Mouse (Mus musculus) forebrain, embryonic 16.5 days (tissue): ENCODE data around the gene Pappa. TPM values are rescaled to one million over a fixed set of nuclear protein-coding genes. Genes with fewer than 3 reads are reported as not detected.
A peak's percentile ranks its signal among the peaks of the same experiment; 100 is the strongest.

ENCODE experiments used
- ATAC-seq: fragments of 200-750 bp; cut with Nextera tagmentation; 2 replicates; pipeline ENCODE4 v1.8.0; 2017; ENCODE audit warnings: mild to moderate bottlenecking, moderate library complexity
- H3K27ac ChIP-seq: fragments of 300-500 bp; sonication (generic); 2 replicates; pipeline ENCODE4 v1.5.1; 2014; ENCODE audit warnings: low read length, control low read depth
- H3K27me3 ChIP-seq: fragments of 300-500 bp; sonication (generic); replicated peaks from 2 replicates; pipeline ENCODE4 v1.6.1; 2014; ENCODE audit warnings: low read length; ENCODE audit not compliant: control insufficient read depth, insufficient read depth
- H3K36me3 ChIP-seq: fragments of 300-500 bp; sonication (generic); 2 replicates; pipeline ENCODE4 v1.6.1; 2014; ENCODE audit not compliant: control insufficient read depth, insufficient read depth
- H3K4me1 ChIP-seq: fragments of 300-500 bp; sonication (generic); replicated peaks from 2 replicates; pipeline ENCODE4 v1.6.1; 2014; ENCODE audit warnings: low read length; ENCODE audit not compliant: control insufficient read depth, insufficient read depth
- H3K4me2 ChIP-seq: fragments of 300-500 bp; sonication (generic); 2 replicates; pipeline ENCODE4 v1.6.1; 2014; ENCODE audit warnings: mild to moderate bottlenecking, low read length, control low read depth
- H3K4me3 ChIP-seq: fragments of 300-500 bp; sonication (generic); replicated peaks from 2 replicates; pipeline ENCODE4 v1.5.1; 2014; ENCODE audit warnings: mild to moderate bottlenecking, low read length, control low read depth
- H3K9ac ChIP-seq: fragments of 300-500 bp; sonication (generic); replicated peaks from 2 replicates; pipeline ENCODE4 v1.6.1; 2014; ENCODE audit warnings: low read depth, low read length, control low read depth
- H3K9me3 ChIP-seq: fragments of 300-500 bp; sonication (generic); 2 replicates; pipeline ENCODE4 v1.6.1; 2016; ENCODE audit warnings: low read length; ENCODE audit not compliant: control insufficient read depth
- WGBS: fragments of 180-500 bp; shearing (Covaris S2); extraction: QIAGEN DNeasy Blood & Tissue Kit; methylation state at CpG from one replicate; pipeline ENCODE4 v1.1.7; 2014; 5-methylcytosine and 5-hydroxymethylcytosine counted together
- polyA plus RNA-seq: library from polyadenylated mRNA; unstranded; fragments of >200 nt; fragmentation: Nextera tagmentation; extraction: Ambion mirVana; gene quantifications from 2 replicates; pipeline ENCODE4 v1.2.1, GENCODE M21; 2015

Gene Pappa
- polyA plus RNA-seq, 1 experiment from 2014 or later, result 0.39 TPM

DNA sequence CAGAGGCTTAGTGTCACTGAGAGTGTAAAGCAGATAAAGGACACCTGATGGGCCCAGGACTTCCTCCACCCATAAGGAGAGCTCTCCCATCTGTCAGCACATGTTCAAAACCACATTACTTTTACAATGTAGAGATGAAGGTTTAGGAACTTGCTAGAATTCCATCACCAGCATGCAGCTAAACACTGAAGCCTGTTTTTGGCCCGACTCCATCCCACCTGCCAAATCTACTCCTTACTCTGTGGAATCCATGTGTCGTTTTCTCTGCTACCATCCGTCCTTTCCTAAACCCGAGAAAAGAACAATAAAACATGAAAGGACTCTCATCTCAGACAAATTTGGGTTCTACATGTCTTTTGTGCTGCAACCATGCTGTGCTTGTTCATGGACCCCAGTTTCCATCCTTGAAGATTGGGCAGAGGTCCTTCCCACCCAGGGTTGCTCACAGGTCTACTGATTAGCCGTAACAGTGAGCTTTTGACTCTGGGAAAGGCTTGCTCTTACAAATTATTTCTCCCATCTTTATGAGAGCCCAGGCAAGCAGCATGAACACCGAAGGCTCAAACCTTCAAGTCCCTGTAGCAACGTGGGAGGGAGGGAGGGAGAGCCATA, 172.5 kb downstream of the Pappa start:
- Histone ChIP-seq H3K4me1 (no peaks in the 10 kb centered on the region), H3K27ac (no peak overlapping the region), H3K27me3 (no peaks in the 10 kb centered on the region), H3K9ac (no peak overlapping the region), H3K4me3 (no peak overlapping the region), H3K36me3 (no peaks in the 10 kb centered on the region), H3K4me2 (no peak overlapping the region), H3K9me3 (no peaks in the 10 kb centered on the region)
- 9% methylated on average over 7 of the region's 7 CpGs for WGBS
- ATAC-seq, result no peak

DNA sequence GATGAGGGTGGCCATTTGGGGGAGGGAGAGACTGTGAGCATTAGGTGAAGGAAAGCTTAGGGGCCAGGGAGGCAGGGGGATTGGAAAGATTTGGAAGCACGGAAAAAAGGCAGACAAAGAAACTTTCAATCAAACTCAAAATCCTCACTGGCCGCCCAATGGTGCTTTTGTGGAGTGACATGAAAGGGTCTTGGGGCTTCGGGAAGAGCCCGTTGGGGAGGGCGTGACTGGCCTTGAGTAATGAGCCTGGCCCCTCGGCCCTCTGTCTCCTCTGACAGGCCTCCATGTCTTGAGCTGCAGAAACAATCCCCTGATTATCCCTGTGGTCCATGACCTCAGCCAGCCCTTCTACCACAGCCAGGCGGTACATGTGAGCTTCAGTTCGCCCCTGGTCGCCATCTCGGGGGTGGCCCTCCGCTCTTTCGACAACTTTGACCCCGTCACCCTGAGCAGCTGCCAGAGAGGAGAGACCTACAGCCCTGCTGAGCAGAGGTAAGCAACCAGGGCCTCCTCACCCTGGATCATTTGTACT, 173.1 kb downstream of the Pappa start:
- WGBS, result 3% methylated on average over 13 of the region's 13 CpGs
- ATAC-seq, result peak; percentile 93
- Histone ChIP-seq H3K4me1 (no peaks in the 10 kb centered on the region), H3K4me3 (no peak overlapping the region), H3K9ac (no peak overlapping the region), H3K27ac (no peak overlapping the region), H3K4me2 (no peak overlapping the region), H3K9me3 (no peaks in the 10 kb centered on the region), H3K36me3 (no peaks in the 10 kb centered on the region), H3K27me3 (no peaks in the 10 kb centered on the region)

DNA sequence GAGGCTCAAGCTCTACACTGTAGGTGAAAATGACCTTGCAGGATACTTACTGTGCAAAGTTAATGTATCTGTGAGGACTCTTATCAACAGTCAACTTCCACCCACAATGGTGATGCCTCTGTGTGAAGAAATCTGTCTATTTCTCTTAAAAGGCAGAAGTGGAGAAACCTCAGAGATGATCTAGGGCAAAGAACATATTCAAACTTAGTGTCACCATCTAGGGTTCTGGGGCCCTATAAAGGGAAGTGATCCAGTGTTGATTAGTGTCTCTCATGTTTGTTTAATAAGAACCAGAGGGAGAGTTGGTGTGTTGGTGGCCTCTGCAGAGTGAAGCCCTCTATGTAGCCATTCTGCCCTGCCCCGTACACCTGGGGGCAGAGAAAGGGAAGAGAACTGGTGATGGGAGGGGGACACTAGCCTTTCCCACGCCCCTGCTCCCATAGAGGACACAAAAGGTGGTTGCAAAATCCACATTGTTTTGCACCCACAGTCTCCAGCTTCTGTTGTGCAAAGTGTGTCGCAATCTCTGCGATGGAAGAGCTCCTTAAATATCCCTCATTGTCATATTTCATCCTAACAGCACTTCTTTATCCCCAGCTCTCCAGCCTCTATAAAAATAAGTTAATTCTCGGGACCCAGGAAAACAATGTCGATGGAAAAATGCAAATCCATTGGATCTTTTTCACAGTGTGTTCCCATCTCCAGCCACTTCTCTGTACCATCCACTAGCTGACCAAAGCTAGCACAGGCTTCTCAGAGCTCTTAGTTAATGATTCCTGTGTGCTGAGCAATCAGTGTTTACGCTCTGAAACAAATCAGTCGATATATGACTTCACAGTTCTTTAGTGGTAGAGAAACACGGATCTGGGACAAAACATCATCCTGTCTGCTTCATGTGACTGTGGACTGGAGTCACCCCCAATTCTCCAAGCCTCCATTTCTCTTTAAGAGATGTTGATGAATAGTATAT, 174.5 kb downstream of the Pappa start:
- Histone ChIP-seq H3K4me1 (no peaks in the 10 kb centered on the region), H3K9ac (no peak overlapping the region), H3K4me3 (no peak overlapping the region), H3K27ac (no peak overlapping the region), H3K36me3 (no peaks in the 10 kb centered on the region), H3K27me3 (no peaks in the 10 kb centered on the region), H3K4me2 (no peak overlapping the region), H3K9me3 (no peaks in the 10 kb centered on the region)
- 56% methylated on average over 9 of the region's 9 CpGs for WGBS
- no peak for ATAC-seq

DNA sequence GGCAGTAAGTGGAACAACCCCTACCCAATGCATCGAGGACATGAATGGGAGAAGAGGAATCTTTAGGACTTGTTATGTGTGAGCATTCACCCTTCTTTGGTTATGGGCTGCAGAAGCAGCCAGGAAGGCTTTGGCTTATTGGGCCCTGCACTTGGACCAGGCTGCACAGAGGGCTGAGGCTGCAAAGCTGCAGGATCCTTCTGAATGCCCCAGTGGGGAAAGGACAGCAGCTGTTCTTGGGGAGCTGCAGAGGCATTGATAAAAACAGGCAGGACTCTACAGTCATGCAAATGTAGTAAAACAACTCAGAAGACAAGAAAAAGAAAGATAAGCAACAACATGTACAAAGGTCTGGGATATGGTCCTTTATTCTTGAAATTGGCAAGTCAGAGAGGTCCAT, 175.4 kb downstream of the Pappa start:
- Histone ChIP-seq H3K4me2 (no peak overlapping the region), H3K4me3 (no peak overlapping the region), H3K9me3 (no peaks in the 10 kb centered on the region), H3K9ac (no peak overlapping the region), H3K27me3 (no peaks in the 10 kb centered on the region), H3K36me3 (no peaks in the 10 kb centered on the region), H3K27ac (no peak overlapping the region), H3K4me1 (no peaks in the 10 kb centered on the region)
- 44% methylated on average over 1 of the region's 1 CpGs for WGBS
- 0 out of 2 replicates have a peak, but pooled peaks have one; percentile 26 for ATAC-seq

DNA sequence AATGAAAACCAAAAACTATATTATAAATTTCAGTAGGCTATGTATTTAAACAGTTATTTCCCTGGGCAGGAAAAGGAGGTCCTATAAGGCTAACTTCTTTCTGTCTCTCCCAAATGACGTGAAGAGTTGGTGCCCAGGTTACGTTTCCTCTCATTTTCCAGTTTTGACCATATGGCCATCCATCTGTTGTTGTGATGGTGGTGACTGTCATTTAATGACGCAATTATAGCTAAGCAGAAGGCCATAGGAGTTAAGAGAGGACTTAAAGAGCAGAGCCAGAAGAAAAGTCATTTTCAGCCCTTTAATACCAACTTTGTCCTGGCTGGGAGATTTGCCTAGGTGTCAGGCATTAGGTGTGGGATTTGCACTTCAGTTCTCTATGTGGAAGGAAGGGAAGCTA, 176.5 kb downstream of the Pappa start:
- no peaks in the 10 kb centered on the region for H3K4me1 ChIP-seq
- no peak overlapping the region for H3K9ac ChIP-seq
- H3K4me2 ChIP-seq, result no peak overlapping the region
- no peak for ATAC-seq
- H3K27ac ChIP-seq, result no peak overlapping the region
- no peaks in the 10 kb centered on the region for H3K9me3 ChIP-seq
- WGBS, result 64% methylated on average over 3 of the region's 3 CpGs
- H3K27me3 ChIP-seq, result no peaks in the 10 kb centered on the region
- no peak overlapping the region for H3K4me3 ChIP-seq
- H3K36me3 ChIP-seq, result no peaks in the 10 kb centered on the region

DNA sequence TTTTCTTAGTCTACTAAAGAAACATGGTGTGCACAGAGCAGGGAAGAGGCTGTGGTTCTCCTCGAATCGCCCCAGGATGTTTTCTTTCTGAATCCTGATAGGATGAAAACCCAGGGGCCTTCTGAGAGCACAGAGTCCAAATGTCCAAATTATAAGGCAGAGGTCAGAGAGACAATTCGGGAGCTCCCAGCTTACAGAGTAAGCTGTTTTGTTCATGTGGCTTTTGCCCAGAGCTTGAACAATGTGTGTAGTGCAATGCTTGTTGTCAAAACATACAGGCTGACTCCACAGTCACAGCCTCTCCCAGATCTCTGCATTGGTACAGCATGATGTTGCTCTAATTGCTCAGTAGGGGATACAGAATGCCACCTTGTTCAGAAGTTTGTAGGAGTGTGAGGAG, 178.7 kb downstream of the Pappa start:
- no peak for ATAC-seq

DNA sequence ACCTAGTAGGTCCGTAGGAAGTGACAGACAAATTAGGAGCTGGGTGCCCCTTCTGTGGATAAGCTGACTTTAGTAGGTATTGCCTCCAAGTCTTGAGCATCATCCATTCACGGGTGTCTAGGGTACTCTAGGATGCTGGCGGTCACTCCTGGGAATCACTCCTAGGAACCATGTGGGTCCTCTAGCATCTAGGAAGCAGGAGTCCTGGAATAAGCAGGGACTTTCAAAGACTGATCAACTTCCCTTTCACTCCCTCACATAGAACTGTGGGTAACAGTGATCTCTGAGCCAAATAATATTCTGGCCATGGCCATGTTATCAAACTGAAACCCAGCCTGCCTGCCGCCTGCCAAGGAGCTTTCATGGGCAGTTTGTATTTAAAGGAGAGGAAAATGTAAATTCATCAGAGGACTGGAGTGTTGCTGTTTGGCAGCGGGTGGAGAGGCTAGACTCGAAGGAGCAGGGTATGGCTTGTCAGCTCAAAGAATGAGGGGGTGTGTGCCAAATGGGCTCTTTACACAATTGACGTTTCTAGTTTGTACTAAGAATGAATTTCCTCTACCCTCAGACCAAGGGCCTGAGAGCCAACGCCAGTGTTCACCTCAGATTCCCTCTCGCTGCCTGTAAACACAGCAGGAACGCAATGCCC, 194.0 kb downstream of the Pappa start:
- Histone ChIP-seq H3K9ac (no peak overlapping the region), H3K4me3 (no peak overlapping the region), H3K4me2 (no peak overlapping the region), H3K27ac (no peak overlapping the region), H3K27me3 (no peaks in the 10 kb centered on the region), H3K36me3 (no peaks in the 10 kb centered on the region), H3K4me1 (no peaks in the 10 kb centered on the region; the same call in 1 of the 2 replicates), H3K9me3 (no peaks in the 10 kb centered on the region)
- ATAC-seq, result peak; percentile 75
- WGBS, result 51% methylated on average over 10 of the region's 10 CpGs

More for the DNA sequence above, 178.7 kb downstream of the Pappa start:
- Histone ChIP-seq H3K4me3 (no peak overlapping the region), H3K36me3 (no peaks in the 10 kb centered on the region), H3K9me3 (no peaks in the 10 kb centered on the region), H3K27ac (no peak overlapping the region), H3K4me2 (no peak overlapping the region), H3K27me3 (no peaks in the 10 kb centered on the region), H3K9ac (no peak overlapping the region), H3K4me1 (no peaks in the 10 kb centered on the region)
- WGBS, result 51% methylated on average over 3 of the region's 3 CpGs

DNA sequence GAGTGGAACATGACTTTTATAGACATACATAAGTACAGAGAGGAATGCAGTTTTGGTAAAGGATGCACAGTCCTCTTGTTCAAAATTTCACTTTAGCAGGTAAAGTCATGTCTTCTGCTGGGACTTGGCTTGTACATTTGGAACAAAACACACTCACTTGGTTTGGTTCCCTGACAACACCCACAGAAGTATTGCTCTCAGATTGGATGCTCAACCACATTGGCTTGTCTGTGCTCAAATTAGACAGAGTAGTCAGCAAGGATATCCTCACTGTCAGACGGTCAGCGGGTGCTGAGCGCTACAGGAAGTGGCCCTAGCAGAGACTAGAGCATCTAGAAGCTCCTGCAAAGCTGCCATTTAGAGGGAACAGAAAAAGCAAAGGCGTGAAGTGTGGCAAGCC, 197.4 kb downstream of the Pappa start:
- WGBS, result 93% methylated on average over 4 of the region's 4 CpGs
- Histone ChIP-seq H3K27me3 (no peaks in the 10 kb centered on the region), H3K4me3 (no peak overlapping the region), H3K9ac (no peak overlapping the region), H3K9me3 (no peaks in the 10 kb centered on the region), H3K36me3 (no peaks in the 10 kb centered on the region), H3K4me2 (no peak overlapping the region), H3K27ac (no peak overlapping the region), H3K4me1 (no peaks in the 10 kb centered on the region; the same call in 1 of the 2 replicates)
- ATAC-seq, result no peak

DNA sequence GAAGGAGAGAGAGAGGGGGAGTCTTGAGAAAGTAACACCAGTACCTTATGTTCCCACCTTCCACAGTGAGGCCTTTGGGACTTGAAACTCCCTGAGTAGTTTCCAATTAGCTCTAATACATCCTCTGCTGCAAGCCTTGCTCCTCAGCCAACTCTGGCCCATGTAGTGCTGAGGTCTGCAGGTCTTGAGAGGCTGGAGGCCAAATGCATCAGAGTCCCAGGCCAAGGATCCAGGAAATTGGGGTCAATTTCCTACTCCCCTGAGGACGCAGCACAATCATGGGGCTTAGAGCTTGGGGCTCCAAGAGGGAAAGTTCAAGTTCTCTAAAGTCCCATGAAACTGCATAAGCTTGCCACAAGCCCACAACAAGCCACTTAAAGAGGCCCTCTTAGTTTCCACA, 198.0 kb downstream of the Pappa start:
- ATAC-seq, result no peak
- H3K36me3 ChIP-seq, result no peaks in the 10 kb centered on the region
- no peaks in the 10 kb centered on the region for H3K27me3 ChIP-seq
- H3K27ac ChIP-seq, result no peak overlapping the region
- no peaks in the 10 kb centered on the region for H3K9me3 ChIP-seq
- 80% methylated on average over 1 of the region's 1 CpGs for WGBS
- no peak overlapping the region for H3K4me2 ChIP-seq
- no peaks in the 10 kb centered on the region; the same call in 1 of the 2 replicates for H3K4me1 ChIP-seq
- H3K9ac ChIP-seq, result no peak overlapping the region
- H3K4me3 ChIP-seq, result no peak overlapping the region
